Mouse (Mus musculus): ENCODE data around the gene Taar7f.

DNA sequence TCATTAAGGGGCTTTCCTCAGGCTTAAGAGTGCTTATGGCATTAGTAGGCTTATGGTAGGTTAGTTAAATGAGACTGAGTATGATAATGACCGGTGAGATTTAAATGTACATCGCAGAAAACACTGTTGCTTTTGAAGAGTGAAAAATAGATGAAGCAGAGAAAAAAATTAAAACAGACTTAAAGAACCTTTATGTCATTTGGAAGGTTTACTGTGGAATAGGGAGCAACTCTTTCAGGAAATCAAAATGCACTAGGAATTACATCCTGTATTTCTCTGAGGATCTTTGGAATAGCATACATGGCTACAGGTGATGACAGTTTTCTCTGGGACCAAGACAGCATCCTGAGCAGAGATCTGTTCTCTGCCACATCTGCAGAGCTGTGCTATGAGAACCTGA is 12.0 kb upstream of the Taar7f start, which contains the start of gene Taar7e:
- no peak for TF ChIP-seq TAL1 (IDR thresholded peaks at IDR 0.05; ENCODE audit: low read length)
- no peak for TF ChIP-seq GATA1 (IDR thresholded peaks at IDR 0.05; ENCODE audit: low read length)

Measured in erythroblast, embryonic 14.5 days (primary cell).